Mouse (Mus musculus): Measurements from ENCODE around the gene Chil3. TPM values are rescaled to one million over a fixed set of nuclear protein-coding genes. Genes with fewer than 3 reads are reported as not detected.
"Not testable (repeated sequence)": the region's sequence is repeated elsewhere in the genome, so short reads cannot be mapped to it uniquely, and the experiment has no call there.

Gene Chil3
- polyA plus RNA-seq (2012; fragmentation: generic; extraction: Trizol) = not detected

DNA sequence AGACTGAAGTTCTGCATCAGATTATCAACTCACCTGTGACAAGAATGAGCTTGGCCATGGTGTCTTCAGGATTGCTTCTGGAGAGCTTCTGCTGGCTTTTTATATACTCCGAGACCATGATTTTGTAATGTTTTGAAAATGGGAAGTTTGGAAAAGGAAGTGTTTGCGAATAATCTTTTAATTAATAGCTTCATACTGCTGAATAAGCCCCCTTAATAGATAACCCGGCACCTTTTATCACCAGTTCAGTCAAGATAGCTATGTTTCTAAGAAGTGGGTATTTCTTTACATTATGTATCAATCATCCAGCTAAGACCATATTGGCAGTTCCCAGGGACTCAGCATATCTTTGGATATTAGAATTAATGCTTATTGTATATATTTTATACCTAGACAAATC lies at the start of gene Chil3:
Gene Chil3 (minus strand): TSS at position 101 of the 400 bp plus-strand sequence.
- H3K27me3 ChIP-seq (ENCODE audit: control insufficient read depth, insufficient read depth, insufficient read length) = no peaks in the 10 kb centered on the region
- H3K4me2 ChIP-seq (ENCODE audit: low read depth) = no peak within 1 kb of the TSS
- H3K36me3 ChIP-seq (ENCODE audit: control insufficient read depth, insufficient read depth) = no peaks in the 10 kb centered on the region
- no peak within 1 kb of the TSS for H3K4me3 ChIP-seq
- H3ac ChIP-seq (ENCODE audit: control insufficient read depth, insufficient read length) = no peak within 1 kb of the TSS
- no peaks in the 10 kb centered on the region for H3K79me2 ChIP-seq (ENCODE audit: control insufficient read depth, insufficient read depth)
- no peak for TF ChIP-seq POLR2AphosphoS2 (IDR thresholded peaks at IDR 0.05; ENCODE audit: insufficient read length, low read depth)
- TF ChIP-seq E2F4 (IDR thresholded peaks at IDR 0.05; ENCODE audit: insufficient read depth) = no peak
- no peak for TF ChIP-seq USF1 (IDR thresholded peaks at IDR 0.05; ENCODE audit: low read depth)
- TF ChIP-seq TCF3 (IDR thresholded peaks at IDR 0.05; ENCODE audit: insufficient read length, low read depth) = no peak
- TF ChIP-seq TCF12 (IDR thresholded peaks at IDR 0.05; ENCODE audit: insufficient read depth, poor library complexity, severe bottlenecking) = no peak
- no peak for TF ChIP-seq POLR2A (IDR thresholded peaks at IDR 0.05; ENCODE audit: insufficient read length, low read depth)

DNA sequence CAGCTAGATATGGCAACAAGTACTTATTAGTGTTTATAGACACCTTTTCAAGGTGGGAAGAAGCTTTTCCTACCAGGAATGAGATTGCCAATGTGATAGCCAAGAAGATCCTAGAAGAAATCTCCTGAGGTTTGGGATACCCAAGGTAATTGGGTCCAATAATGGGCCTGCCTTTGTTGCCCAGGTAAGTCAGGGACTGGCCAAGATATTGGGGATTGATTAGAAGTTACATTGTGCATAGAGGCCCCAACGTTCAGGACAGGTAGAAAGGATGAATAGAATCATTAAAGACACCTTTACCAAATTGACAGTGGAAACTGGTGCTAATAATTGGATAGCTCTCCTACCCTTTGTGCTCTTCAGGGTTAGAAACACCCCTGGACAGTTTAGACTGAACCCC lies 30.7 kb upstream of the Chil3 start:
- H3K4me3 ChIP-seq; H3K36me3 ChIP-seq (ENCODE audit: control insufficient read depth, insufficient read depth); H3K79me2 ChIP-seq (ENCODE audit: control insufficient read depth, insufficient read depth); H3K27me3 ChIP-seq (ENCODE audit: control insufficient read depth, insufficient read depth, insufficient read length); H3ac ChIP-seq (ENCODE audit: control insufficient read depth, insufficient read length); H3K4me2 ChIP-seq (ENCODE audit: low read depth): not testable (repeated sequence)

DNA sequence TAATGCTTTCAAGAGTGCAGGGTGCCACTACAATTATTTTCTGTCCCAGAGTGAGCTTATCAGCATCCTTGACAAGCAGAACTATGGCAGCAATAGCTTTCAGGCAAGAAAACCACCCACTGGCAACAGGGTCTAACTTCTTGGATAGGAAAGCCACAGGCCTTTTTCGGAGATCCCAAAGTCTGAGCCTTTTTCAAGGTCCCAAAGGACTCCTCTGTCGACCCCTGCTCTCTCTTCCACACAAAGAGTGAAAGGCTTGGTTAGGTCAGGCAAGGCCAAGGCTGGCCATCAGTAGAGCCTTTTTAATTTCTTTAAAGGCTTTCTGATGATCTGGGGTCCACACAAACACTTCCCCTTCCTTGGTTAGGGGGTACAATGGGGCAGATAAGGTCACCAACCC lies 29.9 kb upstream of the Chil3 start:
- H3K4me2 ChIP-seq (ENCODE audit: low read depth); H3K36me3 ChIP-seq (ENCODE audit: control insufficient read depth, insufficient read depth); H3ac ChIP-seq (ENCODE audit: control insufficient read depth, insufficient read length); H3K79me2 ChIP-seq (ENCODE audit: control insufficient read depth, insufficient read depth); H3K27me3 ChIP-seq (ENCODE audit: control insufficient read depth, insufficient read depth, insufficient read length); H3K4me3 ChIP-seq: not testable (repeated sequence)

DNA sequence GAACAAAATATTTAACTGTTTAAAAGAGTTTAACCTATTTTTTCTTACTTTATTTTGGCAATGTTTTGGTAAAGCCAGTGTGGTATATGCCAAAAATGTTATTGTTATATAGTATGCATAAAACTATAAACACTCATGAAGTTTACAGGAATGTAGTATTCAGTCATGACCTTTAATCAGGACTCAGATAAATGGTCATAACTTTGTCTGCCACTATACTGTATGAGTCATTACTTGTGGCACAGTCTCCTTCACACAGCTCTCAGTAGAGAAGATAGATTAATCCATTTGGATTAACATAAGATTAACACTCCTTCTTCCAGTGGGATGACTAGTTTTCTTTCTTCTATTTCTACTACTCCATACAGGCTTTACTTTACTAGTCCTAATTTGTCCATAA lies 28.9 kb upstream of the Chil3 start:
- H3K36me3 ChIP-seq (ENCODE audit: control insufficient read depth, insufficient read depth) = no peaks in the 10 kb centered on the region
- H3K4me2 ChIP-seq (ENCODE audit: low read depth) = no peak overlapping the region
- no peak for TF ChIP-seq POLR2A (IDR thresholded peaks at IDR 0.05; ENCODE audit: insufficient read length, low read depth)

DNA sequence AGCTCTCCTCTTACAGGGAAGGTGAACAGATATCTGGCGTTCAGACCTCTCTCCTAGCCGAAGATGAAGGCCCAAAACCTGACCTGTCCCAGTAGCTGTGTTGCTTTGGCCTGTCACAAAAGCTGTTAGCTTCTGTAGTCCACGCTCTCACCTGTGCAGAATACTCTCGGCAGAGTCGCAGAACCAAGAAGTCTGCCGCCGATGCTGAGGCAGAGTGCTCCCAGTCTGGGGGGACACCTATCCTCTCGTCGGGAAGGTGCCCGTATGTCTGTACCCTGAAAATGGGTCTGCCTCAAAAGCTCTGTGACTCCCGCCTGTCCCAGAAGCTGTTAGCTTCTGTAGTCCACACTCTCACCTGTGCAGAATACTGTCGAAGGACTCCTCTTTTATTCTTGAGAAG lies 28.1 kb upstream of the Chil3 start:
- no peak overlapping the region for H3K4me2 ChIP-seq (ENCODE audit: low read depth)
- no peak overlapping the region for H3ac ChIP-seq (ENCODE audit: control insufficient read depth, insufficient read length)
- no peaks in the 10 kb centered on the region for H3K27me3 ChIP-seq (ENCODE audit: control insufficient read depth, insufficient read depth, insufficient read length)
- TF ChIP-seq MYOG (IDR thresholded peaks at IDR 0.05; ENCODE audit: control insufficient read depth in 1 of 3, insufficient read depth in 1 of 3, insufficient read length in 2 of 3, low read depth in 2 of 3) = no peak
- no peak for TF ChIP-seq REST (IDR thresholded peaks at IDR 0.05; ENCODE audit: insufficient read depth, insufficient read length)
- TF ChIP-seq TCF3 (IDR thresholded peaks at IDR 0.05; ENCODE audit: insufficient read length, low read depth) = no peak
- no peak for TF ChIP-seq TCF12 (IDR thresholded peaks at IDR 0.05; ENCODE audit: insufficient read depth, poor library complexity, severe bottlenecking)
- no peak for TF ChIP-seq POLR2AphosphoS2 (IDR thresholded peaks at IDR 0.05; ENCODE audit: insufficient read length, low read depth)
- no peak for TF ChIP-seq MAX (IDR thresholded peaks at IDR 0.05; ENCODE audit: low read depth)
- no peak for TF ChIP-seq USF1 (IDR thresholded peaks at IDR 0.05; ENCODE audit: low read depth)
- no peak for TF ChIP-seq POLR2A (IDR thresholded peaks at IDR 0.05; ENCODE audit: insufficient read length, low read depth)
- TF ChIP-seq CEBPB (IDR thresholded peaks at IDR 0.05; ENCODE audit: insufficient read depth, poor library complexity, severe bottlenecking) = no peak
- TF ChIP-seq MYOD1 (IDR thresholded peaks at IDR 0.05; ENCODE audit: control insufficient read depth in 1 of 3, insufficient read length in 2 of 3, low read depth in 2 of 3) = no peak
- no peak for TF ChIP-seq E2F4 (IDR thresholded peaks at IDR 0.05; ENCODE audit: insufficient read depth)
- TF ChIP-seq SRF (IDR thresholded peaks at IDR 0.05; ENCODE audit: control insufficient read depth, insufficient read length, low read depth) = no peak
- no peaks in the 10 kb centered on the region for H3K79me2 ChIP-seq (ENCODE audit: control insufficient read depth, insufficient read depth)
- no peaks in the 10 kb centered on the region for H3K36me3 ChIP-seq (ENCODE audit: control insufficient read depth, insufficient read depth)
- no peak overlapping the region for H3K4me3 ChIP-seq

More for the DNA sequence above, 28.9 kb upstream of the Chil3 start:
- Histone ChIP-seq H3K79me2 (ENCODE audit: control insufficient read depth, insufficient read depth) (no peaks in the 10 kb centered on the region), H3K4me3 (no peak overlapping the region), H3K27me3 (ENCODE audit: control insufficient read depth, insufficient read depth, insufficient read length) (no peaks in the 10 kb centered on the region), H3ac (ENCODE audit: control insufficient read depth, insufficient read length) (no peak overlapping the region)

DNA sequence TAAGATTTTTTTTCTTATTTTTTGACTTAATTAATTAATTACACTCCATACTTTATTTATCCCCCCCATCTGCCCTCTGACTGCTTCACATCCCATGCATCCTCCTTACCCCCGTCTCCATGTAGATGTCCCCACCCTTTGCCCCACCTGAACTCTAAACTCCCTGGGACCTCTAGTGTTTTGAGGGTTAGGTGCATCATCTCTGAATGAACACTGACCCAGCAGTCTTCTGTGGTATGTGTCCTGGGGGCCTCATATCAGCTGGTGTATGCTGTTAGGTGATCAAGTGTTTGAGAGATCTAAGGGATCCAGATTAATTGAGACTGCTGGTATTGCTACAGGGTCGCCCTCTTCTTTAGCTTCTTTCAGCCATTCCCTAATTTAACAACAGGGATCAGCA lies 20.6 kb upstream of the Chil3 start:
- H3K27me3 ChIP-seq (ENCODE audit: control insufficient read depth, insufficient read depth, insufficient read length) = no peaks in the 10 kb centered on the region
- no peak for TF ChIP-seq REST (IDR thresholded peaks at IDR 0.05; ENCODE audit: insufficient read depth, insufficient read length)

More for the DNA sequence above, 20.6 kb upstream of the Chil3 start:
- no peak overlapping the region for H3K4me2 ChIP-seq (ENCODE audit: low read depth)
- no peak overlapping the region for H3K4me3 ChIP-seq
- no peaks in the 10 kb centered on the region for H3K36me3 ChIP-seq (ENCODE audit: control insufficient read depth, insufficient read depth)
- H3ac ChIP-seq (ENCODE audit: control insufficient read depth, insufficient read length) = no peak overlapping the region
- H3K79me2 ChIP-seq (ENCODE audit: control insufficient read depth, insufficient read depth) = no peaks in the 10 kb centered on the region
